Mouse (Mus musculus): Measurements from ENCODE around the gene Atxn1l. TPM values are rescaled to one million over a fixed set of nuclear protein-coding genes. Genes with fewer than 3 reads are reported as not detected.

Atxn1l gene
- polyA plus RNA-seq, 1 experiment from 2014 or later = 7.5 TPM

GRCm38 (mm10) chr8:109747468-109748199 is 10.1 kb upstream of the Atxn1l start:
- no peaks in the 10 kb centered on the region for H3K27me3 ChIP-seq (ENCODE audit: control insufficient read depth, insufficient read depth, low read length)
- H3K9me3 ChIP-seq (ENCODE audit: control insufficient read depth, low read length) = no peaks in the 10 kb centered on the region
- WGBS = 92% methylated on average over 12 of the region's 12 CpGs
- DNase-seq (ENCODE audit: low spot score) (no peak), ATAC-seq (ENCODE audit: insufficient read depth, low FRiP score, low TSS enrichment) (no peak)
- no peak overlapping the region for H3K4me2 ChIP-seq (ENCODE audit: low read depth)
- H3K4me1 ChIP-seq (ENCODE audit: control insufficient read depth, insufficient read depth, low read length) = no peaks in the 10 kb centered on the region
- no peak overlapping the region for H3K4me3 ChIP-seq (ENCODE audit: low read depth, low read length)
- no peaks in the 10 kb centered on the region for H3K36me3 ChIP-seq (ENCODE audit: control insufficient read depth, insufficient read depth, low read length)
- no peak overlapping the region for H3K9ac ChIP-seq (ENCODE audit: low read length)
- no peak overlapping the region for H3K27ac ChIP-seq (ENCODE audit: low read depth, low read length)

- WGBS = 97% methylated on average over 1 of the region's 1 CpGs
- no peak for ATAC-seq (ENCODE audit: insufficient read depth, low FRiP score, low TSS enrichment)
- no peaks in the 10 kb centered on the region for H3K9me3 ChIP-seq (ENCODE audit: control insufficient read depth, low read length)
- H3K4me2 ChIP-seq (ENCODE audit: low read depth) = no peak overlapping the region
- H3K9ac ChIP-seq (ENCODE audit: low read length) = no peak overlapping the region
- peaks cover 8% of the 10 kb centered on the region; the same call in 1 of the 2 replicates for H3K4me1 ChIP-seq (ENCODE audit: control insufficient read depth, insufficient read depth, low read length)
- DNase-seq (ENCODE audit: low spot score) = no peak
- H3K27ac ChIP-seq (ENCODE audit: low read depth, low read length) = no peak overlapping the region
- no peaks in the 10 kb centered on the region for H3K27me3 ChIP-seq (ENCODE audit: control insufficient read depth, insufficient read depth, low read length)
- H3K36me3 ChIP-seq (ENCODE audit: control insufficient read depth, insufficient read depth, low read length) = 0 out of 2 replicates have a peak, but pooled peaks cover 3% of the 10 kb centered on the region
- H3K4me3 ChIP-seq (ENCODE audit: low read depth, low read length) = peak overlapping the region; percentile 99; the same call in 1 of the 2 replicates
These were observed 476 bp upstream of the Atxn1l start for GRCm38 (mm10) chr8:109738049-109738380.

GRCm38 (mm10) chr8:109736819-109737218 is 720 bp downstream of the Atxn1l start:
- Histone ChIP-seq H3K4me1 (ENCODE audit: control insufficient read depth, insufficient read depth, low read length) (peaks cover 8% of the 10 kb centered on the region; the same call in 1 of the 2 replicates), H3K9ac (ENCODE audit: low read length) (peak overlapping the region; percentile 97), H3K27ac (ENCODE audit: low read depth, low read length) (no peak overlapping the region), H3K27me3 (ENCODE audit: control insufficient read depth, insufficient read depth, low read length) (no peaks in the 10 kb centered on the region), H3K4me3 (ENCODE audit: low read depth, low read length) (peak overlapping the region; percentile 99), H3K4me2 (ENCODE audit: low read depth) (peak overlapping the region; percentile 91), H3K36me3 (ENCODE audit: control insufficient read depth, insufficient read depth, low read length) (peaks cover 3% of the 10 kb centered on the region; the same call in 1 of the 2 replicates), H3K9me3 (ENCODE audit: control insufficient read depth, low read length) (no peaks in the 10 kb centered on the region)
- no peak for DNase-seq (ENCODE audit: low spot score)
- 11% methylated on average over 8 of the region's 8 CpGs for WGBS
- ATAC-seq (ENCODE audit: insufficient read depth, low FRiP score, low TSS enrichment) = no peak

- Histone ChIP-seq H3K4me3 (ENCODE audit: low read depth, low read length) (no peak overlapping the region), H3K27me3 (ENCODE audit: control insufficient read depth, insufficient read depth, low read length) (no peaks in the 10 kb centered on the region), H3K4me1 (ENCODE audit: control insufficient read depth, insufficient read depth, low read length) (peaks cover 8% of the 10 kb centered on the region; the same call in 1 of the 2 replicates), H3K27ac (ENCODE audit: low read depth, low read length) (no peak overlapping the region), H3K9me3 (ENCODE audit: control insufficient read depth, low read length) (no peaks in the 10 kb centered on the region), H3K36me3 (ENCODE audit: control insufficient read depth, insufficient read depth, low read length) (peaks cover 5% of the 10 kb centered on the region; the same call in 1 of the 2 replicates), H3K9ac (ENCODE audit: low read length) (no peak overlapping the region), H3K4me2 (ENCODE audit: low read depth) (no peak overlapping the region)
- ATAC-seq (ENCODE audit: insufficient read depth, low FRiP score, low TSS enrichment) (no peak), DNase-seq (ENCODE audit: low spot score) (no peak)
- 87% methylated on average over 3 of the region's 3 CpGs for WGBS
These were observed 3.5 kb downstream of the Atxn1l start for GRCm38 (mm10) chr8:109734018-109734417.

GRCm38 (mm10) chr8:109731012-109731411 is 6.5 kb downstream of the Atxn1l start:
- Histone ChIP-seq H3K4me2 (ENCODE audit: low read depth) (no peak overlapping the region), H3K36me3 (ENCODE audit: control insufficient read depth, insufficient read depth, low read length) (peaks cover 5% of the 10 kb centered on the region; the same call in 1 of the 2 replicates), H3K4me3 (ENCODE audit: low read depth, low read length) (no peak overlapping the region), H3K4me1 (ENCODE audit: control insufficient read depth, insufficient read depth, low read length) (no peaks in the 10 kb centered on the region), H3K27me3 (ENCODE audit: control insufficient read depth, insufficient read depth, low read length) (no peaks in the 10 kb centered on the region), H3K27ac (ENCODE audit: low read depth, low read length) (no peak overlapping the region), H3K9ac (ENCODE audit: low read length) (no peak overlapping the region), H3K9me3 (ENCODE audit: control insufficient read depth, low read length) (no peaks in the 10 kb centered on the region)
- DNase-seq (ENCODE audit: low spot score) = no peak
- 76% methylated on average over 3 of the region's 3 CpGs for WGBS
- ATAC-seq (ENCODE audit: insufficient read depth, low FRiP score, low TSS enrichment) = no peak

- Histone ChIP-seq H3K4me3 (ENCODE audit: low read depth, low read length) (no peak overlapping the region), H3K27me3 (ENCODE audit: control insufficient read depth, insufficient read depth, low read length) (no peaks in the 10 kb centered on the region), H3K27ac (ENCODE audit: low read depth, low read length) (no peak overlapping the region), H3K9ac (ENCODE audit: low read length) (no peak overlapping the region), H3K4me2 (ENCODE audit: low read depth) (no peak overlapping the region), H3K9me3 (ENCODE audit: control insufficient read depth, low read length) (no peaks in the 10 kb centered on the region), H3K4me1 (ENCODE audit: control insufficient read depth, insufficient read depth, low read length) (no peaks in the 10 kb centered on the region), H3K36me3 (ENCODE audit: control insufficient read depth, insufficient read depth, low read length) (peaks cover 24% of the 10 kb centered on the region)
- WGBS = 87% methylated on average over 3 of the region's 3 CpGs
- no peak for DNase-seq (ENCODE audit: low spot score)
- no peak for ATAC-seq (ENCODE audit: insufficient read depth, low FRiP score, low TSS enrichment)
These were observed 12.4 kb downstream of the Atxn1l start for GRCm38 (mm10) chr8:109725106-109725505.

GRCm38 (mm10) chr8:109714961-109715360 is 22.6 kb downstream of the Atxn1l start:
- Histone ChIP-seq H3K27me3 (ENCODE audit: control insufficient read depth, insufficient read depth, low read length) (no peaks in the 10 kb centered on the region), H3K9ac (ENCODE audit: low read length) (no peak overlapping the region), H3K4me2 (ENCODE audit: low read depth) (no peak overlapping the region), H3K9me3 (ENCODE audit: control insufficient read depth, low read length) (no peaks in the 10 kb centered on the region), H3K27ac (ENCODE audit: low read depth, low read length) (no peak overlapping the region), H3K4me1 (ENCODE audit: control insufficient read depth, insufficient read depth, low read length) (no peaks in the 10 kb centered on the region), H3K4me3 (ENCODE audit: low read depth, low read length) (no peak overlapping the region), H3K36me3 (ENCODE audit: control insufficient read depth, insufficient read depth, low read length) (peaks cover 21% of the 10 kb centered on the region)
- 93% methylated on average over 5 of the region's 5 CpGs for WGBS
- DNase-seq (ENCODE audit: low spot score) (no peak), ATAC-seq (ENCODE audit: insufficient read depth, low FRiP score, low TSS enrichment) (no peak)

- Histone ChIP-seq H3K9ac (ENCODE audit: low read length) (no peak overlapping the region), H3K4me2 (ENCODE audit: low read depth) (no peak overlapping the region), H3K9me3 (ENCODE audit: control insufficient read depth, low read length) (no peaks in the 10 kb centered on the region), H3K4me3 (ENCODE audit: low read depth, low read length) (no peak overlapping the region), H3K4me1 (ENCODE audit: control insufficient read depth, insufficient read depth, low read length) (no peaks in the 10 kb centered on the region), H3K27ac (ENCODE audit: low read depth, low read length) (no peak overlapping the region), H3K36me3 (ENCODE audit: control insufficient read depth, insufficient read depth, low read length) (peaks cover 26% of the 10 kb centered on the region), H3K27me3 (ENCODE audit: control insufficient read depth, insufficient read depth, low read length) (no peaks in the 10 kb centered on the region)
- 89% methylated on average over 1 of the region's 1 CpGs for WGBS
- ATAC-seq (ENCODE audit: insufficient read depth, low FRiP score, low TSS enrichment) (no peak), DNase-seq (ENCODE audit: low spot score) (no peak)
These were observed 25.0 kb downstream of the Atxn1l start for GRCm38 (mm10) chr8:109712521-109712920.

GRCm38 (mm10) chr8:109707921-109708320 is 29.6 kb downstream of the Atxn1l start:
- no peak overlapping the region for H3K9ac ChIP-seq (ENCODE audit: low read length)
- ATAC-seq (ENCODE audit: insufficient read depth, low FRiP score, low TSS enrichment) (no peak), DNase-seq (ENCODE audit: low spot score) (no peak)
- no peak overlapping the region for H3K4me3 ChIP-seq (ENCODE audit: low read depth, low read length)
- WGBS = 96% methylated on average over 4 of the region's 4 CpGs
- peaks cover 6% of the 10 kb centered on the region; the same call in 1 of the 2 replicates for H3K27me3 ChIP-seq (ENCODE audit: control insufficient read depth, insufficient read depth, low read length)
- no peaks in the 10 kb centered on the region for H3K9me3 ChIP-seq (ENCODE audit: control insufficient read depth, low read length)
- peaks cover 18% of the 10 kb centered on the region for H3K36me3 ChIP-seq (ENCODE audit: control insufficient read depth, insufficient read depth, low read length)
- H3K27ac ChIP-seq (ENCODE audit: low read depth, low read length) = no peak overlapping the region
- H3K4me1 ChIP-seq (ENCODE audit: control insufficient read depth, insufficient read depth, low read length) = peaks cover 14% of the 10 kb centered on the region
- H3K4me2 ChIP-seq (ENCODE audit: low read depth) = no peak overlapping the region
